Mouse (Mus musculus): Measurements from ENCODE around the gene Efcab2.

DNA sequence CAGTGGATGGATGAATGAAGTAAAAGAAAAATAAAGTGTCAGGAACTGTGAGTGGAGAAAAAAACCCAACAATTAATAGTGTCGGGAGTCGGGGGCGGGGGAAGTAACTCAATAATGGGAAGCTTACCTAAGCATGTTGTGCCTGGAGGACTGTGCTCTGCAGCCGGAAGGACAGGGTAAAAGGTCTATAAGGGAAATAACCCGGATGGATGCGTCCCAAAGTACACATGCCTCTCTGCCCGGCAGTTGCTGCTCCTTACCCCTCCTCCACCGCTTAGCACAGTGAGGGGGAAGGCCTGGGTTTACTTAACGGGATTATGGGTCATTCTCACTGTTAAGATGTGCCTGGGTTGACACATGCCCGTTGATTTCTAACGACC lies 36.6 kb upstream of the Efcab2 start:
- TF ChIP-seq CTCF (IDR thresholded peaks at IDR 0.05; ENCODE audit: low read depth) (no peak), EP300 (IDR thresholded peaks at IDR 0.05; ENCODE audit: low read depth) (peak; percentile 47; the same call in 1 of the 2 replicates)

Measured in liver, postnatal 0 days (tissue).